Mouse (Mus musculus) c-Kit-negative CD71-positive TER-119-positive erythroid progenitor cells, embryonic 14.5 days (primary cell): ENCODE data around the gene Cox20.
A peak's percentile ranks its signal among the peaks of the same experiment; 100 is the strongest.
"Not testable (repeated sequence)": the region's sequence is repeated elsewhere in the genome, so short reads cannot be mapped to it uniquely, and the experiment has no call there.

Experiments
- DNase-seq: peaks from one replicate; pipeline ENCODE4 v3.0.0-alpha.2; 2013; ENCODE audit warnings: low read depth, low spot score

The Cox20 gene

GRCm38 (mm10) chr1:178320038-178320722, 1.2 kb downstream of the Cox20 start:
- DNase-seq, result no peak

- no peak for DNase-seq
Observed at GRCm38 (mm10) chr1:178320723-178321590, 2.0 kb downstream of the Cox20 start.

- no peak for DNase-seq
Observed at GRCm38 (mm10) chr1:178321730-178322357, 2.9 kb downstream of the Cox20 start.

- DNase-seq, result no peak
Observed at GRCm38 (mm10) chr1:178323235-178323634, 4.3 kb downstream of the Cox20 start.

GRCm38 (mm10) chr1:178324568-178324967, 5.6 kb downstream of the Cox20 start:
- no peak for DNase-seq

- no peak for DNase-seq
Observed at GRCm38 (mm10) chr1:178326357-178326756, 7.4 kb downstream of the Cox20 start.

- no peak for DNase-seq
Observed at GRCm38 (mm10) chr1:178326950-178327349, 8.0 kb downstream of the Cox20 start.

- no peak for DNase-seq
Observed at GRCm38 (mm10) chr1:178329017-178329416, 10.1 kb downstream of the Cox20 start.

GRCm38 (mm10) chr1:178329946-178330345, 11.0 kb downstream of the Cox20 start:
- DNase-seq, result no peak

- peak; percentile 49 for DNase-seq
Observed at GRCm38 (mm10) chr1:178335860-178336261, 16.9 kb downstream of the Cox20 start.

GRCm38 (mm10) chr1:178336289-178336775, 17.4 kb downstream of the Cox20 start:
- peak; percentile 65 for DNase-seq

GRCm38 (mm10) chr1:178336777-178337481, 18.0 kb downstream of the Cox20 start:
- DNase-seq, result peak; percentile 42

GRCm38 (mm10) chr1:178337551-178338317, 18.8 kb downstream of the Cox20 start, which contains the start of gene Hnrnpu:
Hnrnpu (minus strand) TSS chr1:178337797.
- DNase-seq, result peak; percentile 87

- no peak for DNase-seq
Observed at GRCm38 (mm10) chr1:178338318-178338641, 19.4 kb downstream of the Cox20 start.

- no peak for DNase-seq
Observed at GRCm38 (mm10) chr1:178340213-178340612, 21.3 kb downstream of the Cox20 start.

- DNase-seq, result no peak
Observed at GRCm38 (mm10) chr1:178341435-178341834, 22.5 kb downstream of the Cox20 start.

GRCm38 (mm10) chr1:178342063-178342462, 23.1 kb downstream of the Cox20 start:
- no peak for DNase-seq

- no peak for DNase-seq
Observed at GRCm38 (mm10) chr1:178342612-178343011, 23.7 kb downstream of the Cox20 start.

GRCm38 (mm10) chr1:178344071-178344805, 25.3 kb downstream of the Cox20 start:
- DNase-seq, result not testable (repeated sequence)

- DNase-seq, result no peak
Observed at GRCm38 (mm10) chr1:178350792-178351191, 31.9 kb downstream of the Cox20 start.
